Mouse (Mus musculus) mature B cell (primary cell): Measurements from ENCODE around the gene Slc8a1.

Experiments
- in situ Hi-C: fragments of 300-500 bp; cut with MboI; formaldehyde crosslinking; loops from 2 replicates; pipeline ENCODE4 v1.14.3; 2019

Slc8a1 gene

DNA sequence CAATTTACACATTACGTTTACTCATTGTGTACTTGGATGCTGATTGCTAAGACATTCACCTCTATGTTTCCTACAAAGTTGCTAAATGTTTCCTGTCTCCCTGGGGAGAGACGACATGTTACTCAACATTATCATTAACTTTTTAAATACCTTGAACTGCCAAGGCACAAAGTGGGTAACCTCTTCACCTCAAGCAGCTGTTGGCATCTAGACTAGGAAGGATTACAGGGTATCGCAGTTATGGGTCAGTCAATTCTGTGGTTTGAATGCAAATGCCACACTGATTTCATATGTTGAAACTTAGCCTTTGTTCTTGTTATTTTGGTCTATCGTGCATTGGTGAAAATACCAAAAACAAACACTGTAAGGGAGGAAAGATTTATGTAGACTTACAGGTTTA, 378.1 kb downstream of the Slc8a1 start:
- in situ Hi-C loops: no loop called here

DNA sequence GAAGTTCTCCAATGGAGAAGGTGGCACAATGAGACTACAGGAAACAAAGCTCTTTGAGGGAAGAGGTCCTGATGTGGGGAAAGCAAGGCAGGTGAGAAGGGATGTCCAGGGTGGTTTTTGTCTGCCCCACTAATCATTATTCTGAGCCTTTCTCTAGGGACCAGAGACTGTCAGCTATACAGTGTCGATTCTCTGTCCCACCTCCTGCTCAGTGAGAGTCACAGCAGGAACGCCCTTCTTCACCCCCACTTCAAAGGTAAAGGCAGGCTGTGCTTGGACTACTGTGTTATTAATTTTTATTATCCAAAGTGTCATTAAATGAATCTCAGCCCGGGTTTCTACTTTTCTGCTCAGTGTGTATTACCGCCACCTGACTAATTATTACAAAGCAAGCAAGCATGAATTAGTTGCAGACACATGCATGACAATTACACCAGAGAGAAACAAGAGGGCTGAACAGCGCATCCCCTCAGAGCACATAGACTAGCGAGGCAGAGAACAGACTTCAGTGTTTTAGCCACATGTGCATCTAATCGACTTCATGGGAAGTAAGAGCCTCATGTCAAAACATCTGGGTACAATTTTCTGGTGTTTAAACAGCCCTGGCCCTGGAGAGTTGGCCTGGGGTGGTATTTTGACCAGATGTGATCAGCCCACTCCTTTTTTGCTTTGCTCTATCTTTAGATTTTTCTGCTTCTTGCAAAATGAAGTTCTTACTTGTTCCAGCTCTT, 402.0 kb downstream of the Slc8a1 start:
- in situ Hi-C loops: no loop called here

DNA sequence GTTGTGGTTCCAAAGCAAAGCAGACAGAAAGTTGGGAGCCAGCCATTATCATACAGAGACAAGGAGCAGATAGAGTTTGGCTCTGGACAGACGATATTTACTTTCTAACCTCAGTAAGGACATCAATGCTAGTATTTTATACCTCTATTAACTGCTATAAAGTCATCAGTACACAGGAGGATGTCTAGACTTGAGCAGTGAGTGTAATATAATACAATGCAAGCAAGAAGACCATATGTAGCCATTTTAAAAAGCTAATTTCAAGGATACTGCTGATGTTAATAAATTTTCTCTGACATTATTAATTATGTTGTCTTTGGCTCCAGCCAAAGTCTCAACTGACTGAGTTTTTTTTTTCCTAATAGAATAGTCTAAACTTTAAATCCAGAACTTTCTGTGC, 402.7 kb downstream of the Slc8a1 start:
- in situ Hi-C loops: no loop called here
